Mouse (Mus musculus): ENCODE measurements around the gene Lax1. TPM values are rescaled to one million over a fixed set of nuclear protein-coding genes. Genes with fewer than 3 reads are reported as not detected.

Lax1 gene
- total and polyA plus RNA-seq, 3 experiments, result 0.04 TPM; not detected in 2

DNA sequence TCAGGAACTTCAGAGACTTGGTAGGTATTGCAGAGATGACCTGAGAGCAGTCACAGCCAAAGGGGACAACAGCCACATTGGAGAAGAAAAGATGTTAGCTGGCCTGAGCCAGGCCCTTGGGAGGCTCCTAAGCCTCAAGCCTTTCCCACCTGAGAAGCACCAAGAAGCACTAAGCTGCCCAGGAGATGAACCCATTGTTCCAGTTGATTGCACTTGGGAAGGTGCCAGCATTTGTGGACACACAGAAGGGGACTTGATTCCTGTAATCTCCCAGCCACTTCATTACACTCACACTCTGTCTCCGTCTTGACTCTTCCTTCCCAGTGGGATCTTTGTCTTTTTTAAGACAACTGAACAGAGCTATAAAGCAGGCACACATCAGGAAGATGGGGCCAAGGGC is 25.3 kb upstream of the Lax1 start:
- H3K9me3 ChIP-seq (replicated peaks; ENCODE audit: insufficient read depth, low read length), result no peaks in the 10 kb centered on the region
- H3K4me1 ChIP-seq (ENCODE audit: control insufficient read depth in 1 of 2, insufficient read depth in 2 of 2, low read length in 2 of 2), result peaks cover 3 to 8% of the 10 kb centered on the region in 2 experiments
- no peak overlapping the region for H3K27ac ChIP-seq (ENCODE audit: control insufficient read depth, low read depth, low read length)
- no peak for DNase-seq (ENCODE audit: low read depth, low spot score)
- H3K79me2 ChIP-seq (ENCODE audit: control insufficient read depth, insufficient read depth, low read length, poor library complexity), result no peaks in the 10 kb centered on the region
- peaks cover 0 to 7% of the 10 kb centered on the region in 2 experiments; a peak in 2 of 4 replicates for H3K36me3 ChIP-seq (ENCODE audit: control insufficient read depth in 1 of 2, insufficient read depth in 2 of 2, low read length in 2 of 2)
- no peak overlapping the region for H3K9ac ChIP-seq (ENCODE audit: control insufficient read depth, low read depth, low read length, poor library complexity, severe bottlenecking)
- H3K27me3 ChIP-seq (ENCODE audit: control insufficient read depth in 1 of 2, insufficient read depth in 2 of 2, low read length in 2 of 2), result no peaks in the 10 kb centered on the region
- H3K4me3 ChIP-seq (ENCODE audit: control insufficient read depth in 1 of 2, insufficient read depth in 1 of 2, low read depth in 2 of 2, low read length in 2 of 2), result no peak overlapping the region
- TF ChIP-seq CHD1 (IDR thresholded peaks at IDR 0.05; ENCODE audit: low read depth, low read length) (no peak), GATA1 (IDR thresholded peaks at IDR 0.05; ENCODE audit: low read depth, low read length) (no peak), MAFK (IDR thresholded peaks at IDR 0.05; ENCODE audit: borderline replicate concordance, low read depth, low read length) (no peak), RAD21 (IDR thresholded peaks at IDR 0.05; ENCODE audit: low read depth, low read length) (no peak), MYC (IDR thresholded peaks at IDR 0.05; ENCODE audit: low read depth, low read length) (no peak), USF1 (IDR thresholded peaks at IDR 0.05; ENCODE audit: low read depth, low read length) (no peak), ZC3H11A (IDR thresholded peaks at IDR 0.05; ENCODE audit: low read depth, low read length) (no peak), MAZ (IDR thresholded peaks at IDR 0.05; ENCODE audit: low read depth, low read length) (no peak), SMC3 (IDR thresholded peaks at IDR 0.05; ENCODE audit: low read depth, low read length) (no peak), NRF1 (IDR thresholded peaks at IDR 0.05; ENCODE audit: insufficient read depth, low read depth, low read length, poor library complexity, severe bottlenecking) (no peak), SIN3A (IDR thresholded peaks at IDR 0.05; ENCODE audit: low read length) (no peak), ZNF384 (IDR thresholded peaks at IDR 0.05; ENCODE audit: low read depth, low read length) (no peak)

- no peak for DNase-seq (ENCODE audit: low read depth, low spot score)
- Histone ChIP-seq H3K4me3 (ENCODE audit: control insufficient read depth in 1 of 2, insufficient read depth in 1 of 2, low read depth in 2 of 2, low read length in 2 of 2) (no peak overlapping the region), H3K27me3 (ENCODE audit: control insufficient read depth in 1 of 2, insufficient read depth in 2 of 2, low read length in 2 of 2) (no peaks in the 10 kb centered on the region), H3K9me3 (replicated peaks; ENCODE audit: insufficient read depth, low read length) (no peaks in the 10 kb centered on the region), H3K36me3 (ENCODE audit: control insufficient read depth in 1 of 2, insufficient read depth in 2 of 2, low read length in 2 of 2) (peaks cover 2 to 7% of the 10 kb centered on the region in 2 experiments; a peak in 3 of 4 replicates), H3K79me2 (ENCODE audit: control insufficient read depth, insufficient read depth, low read length, poor library complexity) (no peaks in the 10 kb centered on the region), H3K9ac (ENCODE audit: control insufficient read depth, low read depth, low read length, poor library complexity, severe bottlenecking) (no peak overlapping the region), H3K4me1 (ENCODE audit: control insufficient read depth in 1 of 2, insufficient read depth in 2 of 2, low read length in 2 of 2) (peaks cover 3 to 8% of the 10 kb centered on the region in 2 experiments), H3K27ac (ENCODE audit: control insufficient read depth, low read depth, low read length) (no peak overlapping the region)
- TF ChIP-seq USF1 (IDR thresholded peaks at IDR 0.05; ENCODE audit: low read depth, low read length) (no peak), SMC3 (IDR thresholded peaks at IDR 0.05; ENCODE audit: low read depth, low read length) (no peak), POLR2A (IDR thresholded peaks at IDR 0.05; ENCODE audit: control insufficient read depth in 1 of 2, insufficient read depth in 1 of 2, low read depth in 1 of 2, low read length in 2 of 2, poor library complexity in 1 of 2) (no peak), USF2 (IDR thresholded peaks at IDR 0.05; ENCODE audit: borderline replicate concordance in 1 of 2, insufficient read depth in 1 of 2, low read depth in 1 of 2, low read length in 2 of 2) (no peak), MAZ (IDR thresholded peaks at IDR 0.05; ENCODE audit: low read depth, low read length) (no peak), RCOR1 (IDR thresholded peaks at IDR 0.05; ENCODE audit: low read depth, low read length) (no peak), POLR2AphosphoS5 (IDR thresholded peaks at IDR 0.05; ENCODE audit: borderline replicate concordance, low read depth, low read length) (no peak), ZMIZ1 (IDR thresholded peaks at IDR 0.05; ENCODE audit: low read depth, low read length) (no peak), ELF1 (IDR thresholded peaks at IDR 0.05; ENCODE audit: low read depth, low read length) (no peak), EP300 (IDR thresholded peaks at IDR 0.05; ENCODE audit: low read depth in 1 of 2, low read length in 2 of 2) (no peak), CHD2 (IDR thresholded peaks at IDR 0.05; ENCODE audit: low read length) (no peak), JUND (IDR thresholded peaks at IDR 0.05; ENCODE audit: low read depth, low read length) (no peak), MYB (IDR thresholded peaks at IDR 0.05; ENCODE audit: low read depth, low read length) (no peak), MAX (IDR thresholded peaks at IDR 0.05; ENCODE audit: low read length) (no peak), E2F4 (IDR thresholded peaks at IDR 0.05; ENCODE audit: borderline replicate concordance, low read depth, low read length) (no peak), NRF1 (IDR thresholded peaks at IDR 0.05; ENCODE audit: insufficient read depth, low read depth, low read length, poor library complexity, severe bottlenecking) (no peak), MAFK (IDR thresholded peaks at IDR 0.05; ENCODE audit: borderline replicate concordance, low read depth, low read length) (no peak), NELFE (IDR thresholded peaks at IDR 0.05; ENCODE audit: low read depth, low read length) (no peak), RAD21 (IDR thresholded peaks at IDR 0.05; ENCODE audit: low read depth, low read length) (no peak), SIN3A (IDR thresholded peaks at IDR 0.05; ENCODE audit: low read length) (no peak)
Observed at GRCm38 (mm10) chr1:133713009-133713370, 23.1 kb upstream of the Lax1 start.
